Mouse (Mus musculus): ENCODE measurements around the gene Dpyd.
A peak's percentile ranks its signal among the peaks of the same experiment; 100 is the strongest.

Dpyd gene

GRCm38 (mm10) chr3:118561554-118562310 is at the start of gene Dpyd:
Gene Dpyd (plus strand): TSS chr3:118562129.
- peak; percentile 85 for DNase-seq (ENCODE audit: inconsistent ontology term)

GRCm38 (mm10) chr3:118537676-118538075 is 24.3 kb upstream of the Dpyd start:
- DNase-seq (ENCODE audit: inconsistent ontology term) = no peak

GRCm38 (mm10) chr3:118541766-118542165 is 20.2 kb upstream of the Dpyd start:
- no peak for DNase-seq (ENCODE audit: inconsistent ontology term)

GRCm38 (mm10) chr3:118547551-118548210 is 14.2 kb upstream of the Dpyd start:
- DNase-seq (ENCODE audit: inconsistent ontology term) = no peak

GRCm38 (mm10) chr3:118557605-118558004 is 4.3 kb upstream of the Dpyd start:
- DNase-seq (ENCODE audit: inconsistent ontology term) = no peak

GRCm38 (mm10) chr3:118559936-118560335 is 2.0 kb upstream of the Dpyd start:
- no peak for DNase-seq (ENCODE audit: inconsistent ontology term)

GRCm38 (mm10) chr3:118562311-118562671 is 362 bp downstream of the Dpyd start:
- DNase-seq (ENCODE audit: inconsistent ontology term) = no peak

- no peak for DNase-seq (ENCODE audit: inconsistent ontology term)
Observed at GRCm38 (mm10) chr3:118566779-118567178, 4.8 kb downstream of the Dpyd start.

GRCm38 (mm10) chr3:118570197-118570596 is 8.3 kb downstream of the Dpyd start:
- DNase-seq (ENCODE audit: inconsistent ontology term) = no peak

- DNase-seq (ENCODE audit: inconsistent ontology term) = no peak
Observed at GRCm38 (mm10) chr3:118590559-118590958, 28.6 kb downstream of the Dpyd start.

- no peak for DNase-seq (ENCODE audit: inconsistent ontology term)
Observed at GRCm38 (mm10) chr3:118594864-118595263, 32.9 kb downstream of the Dpyd start.

GRCm38 (mm10) chr3:118595693-118596092 is 33.8 kb downstream of the Dpyd start:
- DNase-seq (ENCODE audit: inconsistent ontology term) = no peak

- DNase-seq (ENCODE audit: inconsistent ontology term) = no peak
Observed at GRCm38 (mm10) chr3:118601689-118602640, 40.0 kb downstream of the Dpyd start.

- peak; percentile 58 for DNase-seq (ENCODE audit: inconsistent ontology term)
Observed at GRCm38 (mm10) chr3:118608708-118609107, 46.8 kb downstream of the Dpyd start.

- DNase-seq (ENCODE audit: inconsistent ontology term) = no peak
Observed at GRCm38 (mm10) chr3:118626455-118627375, 64.8 kb downstream of the Dpyd start.

- DNase-seq (ENCODE audit: inconsistent ontology term) = no peak
Observed at GRCm38 (mm10) chr3:118629737-118630136, 67.8 kb downstream of the Dpyd start.

- DNase-seq (ENCODE audit: inconsistent ontology term) = no peak
Observed at GRCm38 (mm10) chr3:118646024-118646570, 84.2 kb downstream of the Dpyd start.

GRCm38 (mm10) chr3:118663987-118664692 is 102.2 kb downstream of the Dpyd start:
- DNase-seq (ENCODE audit: inconsistent ontology term) = peak; percentile 91

GRCm38 (mm10) chr3:118674121-118674745 is 112.3 kb downstream of the Dpyd start:
- DNase-seq (ENCODE audit: inconsistent ontology term) = no peak

GRCm38 (mm10) chr3:118675441-118675840 is 113.5 kb downstream of the Dpyd start:
- DNase-seq (ENCODE audit: inconsistent ontology term) = peak; percentile 14

Measured in Muller cell, postnatal 12 days (primary cell).